Mouse (Mus musculus) heart, embryonic 16.5 days (tissue): ENCODE data around the gene Flt3l. TPM values are rescaled to one million over a fixed set of nuclear protein-coding genes. Genes with fewer than 3 reads are reported as not detected.
"Not testable (repeated sequence)": the region's sequence is repeated elsewhere in the genome, so short reads cannot be mapped to it uniquely, and the experiment has no call there.

ENCODE experiments used
- ATAC-seq: fragments of 200-750 bp; cut with Nextera tagmentation; replicated peaks from 2 replicates; pipeline ENCODE4 v1.8.0; 2017; ENCODE audit warnings: moderate number of reproducible peaks; ENCODE audit not compliant: insufficient read depth, low FRiP score; ENCODE audit errors: extremely low read depth
- H3K27ac ChIP-seq: fragments of 300-500 bp; sonication (generic); 2 replicates; pipeline ENCODE4 v1.5.1; 2014; ENCODE audit warnings: mild to moderate bottlenecking, low read length, control low read depth, moderate library complexity
- H3K27me3 ChIP-seq: fragments of 300-500 bp; sonication (generic); 2 replicates; pipeline ENCODE4 v1.6.1; 2014; ENCODE audit warnings: low read length, mixed read lengths; ENCODE audit not compliant: control insufficient read depth, insufficient read depth
- H3K36me3 ChIP-seq: fragments of 300-500 bp; sonication (generic); 2 replicates; pipeline ENCODE4 v1.6.1; 2014; ENCODE audit not compliant: control insufficient read depth, insufficient read depth
- H3K4me1 ChIP-seq: fragments of 300-500 bp; sonication (generic); 2 replicates; pipeline ENCODE4 v1.6.1; 2014; ENCODE audit warnings: low read length, mixed read lengths; ENCODE audit not compliant: control insufficient read depth, insufficient read depth
- H3K4me2 ChIP-seq: fragments of 300-500 bp; sonication (generic); 2 replicates; pipeline ENCODE4 v1.6.1; 2014; ENCODE audit warnings: low read depth, mild to moderate bottlenecking, control low read depth, low read length
- H3K4me3 ChIP-seq: fragments of 300-500 bp; sonication (generic); 2 replicates; pipeline ENCODE4 v1.5.1; 2014; ENCODE audit warnings: mild to moderate bottlenecking, control low read depth, low read length
- H3K9ac ChIP-seq: fragments of 300-500 bp; sonication (generic); 2 replicates; pipeline ENCODE4 v1.6.1; 2014; ENCODE audit warnings: low read length, control low read depth
- H3K9me3 ChIP-seq: fragments of 300-500 bp; sonication (generic); replicated peaks from 2 replicates; pipeline ENCODE4 v1.6.1; 2016; ENCODE audit warnings: low read length; ENCODE audit not compliant: control insufficient read depth
- WGBS: fragments of 180-500 bp; shearing (Covaris S2); extraction: QIAGEN DNeasy Blood & Tissue Kit; methylation state at CpG from one replicate; pipeline ENCODE4 v1.1.7; 2014; 5-methylcytosine and 5-hydroxymethylcytosine counted together
- polyA plus RNA-seq: library from polyadenylated mRNA; unstranded; fragments of >200 nt; fragmentation: Nextera tagmentation; extraction: Ambion mirVana; gene quantifications from 2 replicates; pipeline ENCODE4 v1.2.1, GENCODE M21; 2015

Flt3l gene
- polyA plus RNA-seq, 1 experiment from 2014 or later: 2.8 TPM

GRCm38 (mm10) chr7:45131850-45132249, 4.4 kb downstream of the Flt3l start:
- peaks cover 3% of the 10 kb centered on the region for H3K36me3 ChIP-seq
- H3K27me3 ChIP-seq: no peaks in the 10 kb centered on the region
- no peak overlapping the region for H3K4me3 ChIP-seq
- H3K4me2 ChIP-seq: no peak overlapping the region
- 58% methylated on average over 11 of the region's 11 CpGs for WGBS
- no peaks in the 10 kb centered on the region for H3K9me3 ChIP-seq
- no peak overlapping the region for H3K27ac ChIP-seq
- no peak for ATAC-seq
- peaks cover 20% of the 10 kb centered on the region for H3K4me1 ChIP-seq
- H3K9ac ChIP-seq: no peak overlapping the region

GRCm38 (mm10) chr7:45129776-45130512, 6.3 kb downstream of the Flt3l start:
- no peak for ATAC-seq
- no peaks in the 10 kb centered on the region for H3K27me3 ChIP-seq
- peak overlapping the region; percentile 53 for H3K4me3 ChIP-seq
- WGBS: 60% methylated on average over 15 of the region's 15 CpGs
- H3K9ac ChIP-seq: peak overlapping the region; percentile 81
- H3K4me2 ChIP-seq: peak overlapping the region; percentile 69
- peaks cover 26% of the 10 kb centered on the region for H3K4me1 ChIP-seq
- H3K9me3 ChIP-seq: no peaks in the 10 kb centered on the region
- H3K36me3 ChIP-seq: peaks cover 22% of the 10 kb centered on the region
- peak overlapping the region; percentile 86 for H3K27ac ChIP-seq

GRCm38 (mm10) chr7:45129318-45129717, 6.9 kb downstream of the Flt3l start:
- ATAC-seq: no peak
- H3K4me1 ChIP-seq: peaks cover 27% of the 10 kb centered on the region
- no peaks in the 10 kb centered on the region for H3K27me3 ChIP-seq
- H3K9ac ChIP-seq: peak overlapping the region; percentile 81
- peak overlapping the region; percentile 69 for H3K4me2 ChIP-seq
- no peaks in the 10 kb centered on the region for H3K9me3 ChIP-seq
- WGBS: 3% methylated on average over 17 of the region's 17 CpGs
- H3K4me3 ChIP-seq: peak overlapping the region; percentile 53
- H3K27ac ChIP-seq: peak overlapping the region; percentile 86
- H3K36me3 ChIP-seq: peaks cover 22% of the 10 kb centered on the region

DNA sequence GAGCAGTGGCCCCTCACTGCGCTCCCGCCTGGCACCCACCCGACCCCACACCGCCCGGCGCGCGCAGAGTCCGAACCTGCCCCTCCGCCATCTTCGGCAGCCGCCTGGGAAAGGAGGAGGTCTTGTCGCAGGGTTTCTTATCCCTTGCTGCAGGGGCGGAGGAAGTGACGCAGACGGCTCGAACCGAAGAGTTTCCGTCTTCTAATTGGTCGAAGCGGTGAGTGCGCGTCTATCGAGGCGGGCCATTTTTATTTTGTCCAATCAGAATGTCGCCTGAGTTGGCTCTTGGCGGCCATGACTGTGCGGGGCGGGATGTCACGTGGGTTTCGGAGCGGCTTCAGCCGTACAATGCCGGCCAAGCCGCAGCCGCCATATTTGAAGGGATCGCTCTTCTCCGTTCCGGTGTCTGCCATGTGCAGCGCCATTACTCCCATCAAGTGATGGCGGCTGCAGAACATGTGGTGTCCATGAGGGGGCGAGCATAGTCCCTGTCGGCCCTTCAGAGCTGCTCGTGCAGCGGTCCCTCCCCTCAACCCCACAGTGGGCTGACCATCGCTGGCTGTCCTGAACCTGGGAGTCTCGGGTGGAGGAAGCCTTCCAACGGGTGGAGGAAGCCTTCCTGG, 7.5 kb downstream of the Flt3l start, which contains the start of gene Rpl13a:
Gene Rpl13a (minus strand): TSS at position 138 of the 623 bp plus-strand sequence.
- WGBS: under 1% methylated on average over 48 of the region's 48 CpGs
- Histone ChIP-seq H3K27me3 (no peaks in the 10 kb centered on the region), H3K36me3 (peaks cover 22% of the 10 kb centered on the region)

DNA sequence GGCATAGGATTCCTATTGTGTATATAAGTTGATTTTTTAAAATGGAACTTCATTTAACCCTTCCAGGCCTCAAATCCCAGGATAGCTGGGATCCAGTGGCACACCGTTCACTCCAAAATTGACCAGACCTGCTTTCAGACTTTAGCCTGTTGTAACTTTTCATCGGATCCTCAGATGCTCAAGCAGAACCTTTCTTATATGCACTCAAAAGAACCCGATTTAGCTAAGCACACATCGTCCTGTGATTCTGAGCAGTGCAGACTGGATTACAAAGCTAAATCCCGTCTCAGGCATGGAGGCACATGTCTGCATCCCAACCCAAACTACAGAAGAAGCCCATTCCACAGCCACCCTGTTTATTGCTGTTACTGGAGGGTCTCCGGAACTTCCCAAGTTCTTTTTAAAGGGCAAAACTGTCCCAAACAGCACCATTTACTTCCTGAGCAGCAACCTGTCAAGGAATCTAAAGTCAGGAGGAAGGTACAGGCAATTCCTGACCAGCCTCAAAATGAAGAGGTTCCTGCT, 8.5 kb downstream of the Flt3l start:
- peak overlapping the region; percentile 86 for H3K4me3 ChIP-seq
- peak overlapping the region; percentile 97 for H3K9ac ChIP-seq
- peak overlapping the region; percentile 78 for H3K4me2 ChIP-seq
- H3K36me3 ChIP-seq: peaks cover 27% of the 10 kb centered on the region
- H3K27me3 ChIP-seq: no peaks in the 10 kb centered on the region
- H3K4me1 ChIP-seq: peaks cover 33% of the 10 kb centered on the region
- ATAC-seq: no peak
- no peaks in the 10 kb centered on the region for H3K9me3 ChIP-seq
- H3K27ac ChIP-seq: peak overlapping the region; percentile 85
- WGBS: under 1% methylated on average over 6 of the region's 6 CpGs

More for the DNA sequence above, 7.5 kb downstream of the Flt3l start, which contains the start of gene Rpl13a:
- Histone ChIP-seq H3K4me3 (peak within 1 kb of the TSS; percentile 86), H3K4me2 (peak within 1 kb of the TSS; percentile 78), H3K4me1 (peaks cover 27% of the 10 kb centered on the region), H3K27ac (peak within 1 kb of the TSS; percentile 86), H3K9ac (peak within 1 kb of the TSS; percentile 97), H3K9me3 (no peaks in the 10 kb centered on the region)
- peak; percentile 92 for ATAC-seq

- Histone ChIP-seq H3K9me3 (no peaks in the 10 kb centered on the region), H3K27ac (peak overlapping the region; percentile 85), H3K4me2 (peak overlapping the region; percentile 78), H3K9ac (peak overlapping the region; percentile 97), H3K4me1 (peaks cover 38% of the 10 kb centered on the region), H3K36me3 (peaks cover 34% of the 10 kb centered on the region), H3K27me3 (no peaks in the 10 kb centered on the region), H3K4me3 (peak overlapping the region; percentile 86)
- ATAC-seq: no peak
- WGBS: 19% methylated on average over 21 of the region's 21 CpGs
Measured at GRCm38 (mm10) chr7:45126844-45127699, 9.2 kb downstream of the Flt3l start.

DNA sequence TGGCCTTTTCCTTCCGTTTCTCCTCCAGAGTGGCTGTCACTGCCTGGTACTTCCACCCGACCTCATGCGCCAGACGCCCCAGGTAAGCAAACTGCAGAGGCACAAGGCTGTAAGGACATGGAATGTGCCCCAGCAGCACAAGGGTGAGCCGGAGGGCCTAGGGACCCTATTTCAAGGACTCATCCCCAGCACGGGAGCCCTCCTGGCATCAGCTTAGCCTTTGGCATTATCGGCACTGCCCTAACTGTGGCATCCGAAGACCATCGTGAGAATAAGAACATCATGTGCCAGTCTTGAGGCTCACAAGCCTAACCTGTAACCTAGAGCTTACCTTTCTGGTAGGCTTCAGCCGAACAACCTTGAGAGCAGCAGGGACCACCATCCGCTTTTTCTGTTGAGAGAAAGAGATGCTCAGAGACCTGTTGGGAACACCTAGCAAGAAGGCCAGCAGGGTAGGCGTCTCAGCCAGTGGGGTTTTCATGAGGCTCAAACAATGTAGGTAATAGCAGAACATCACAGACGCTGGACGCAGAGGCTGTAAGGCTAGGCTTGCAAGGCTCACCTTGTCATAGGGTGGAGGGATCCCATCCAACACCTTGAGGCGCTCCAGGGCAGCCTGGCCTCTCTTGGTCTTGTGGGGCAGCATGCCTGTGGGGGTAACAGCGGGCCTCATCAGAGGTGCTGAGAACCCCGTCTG, 9.9 kb downstream of the Flt3l start:
- peaks cover 45% of the 10 kb centered on the region for H3K4me1 ChIP-seq
- H3K9me3 ChIP-seq: no peaks in the 10 kb centered on the region
- H3K27me3 ChIP-seq: no peaks in the 10 kb centered on the region
- peaks cover 42% of the 10 kb centered on the region for H3K36me3 ChIP-seq
- WGBS: 71% methylated on average over 17 of the region's 17 CpGs
- no peak for ATAC-seq
- peak overlapping the region; percentile 78 for H3K4me2 ChIP-seq
- peak overlapping the region; percentile 85 for H3K27ac ChIP-seq
- H3K9ac ChIP-seq: peak overlapping the region; percentile 97
- H3K4me3 ChIP-seq: peak overlapping the region; percentile 86

- H3K4me2 ChIP-seq, ATAC-seq, H3K4me3 ChIP-seq, H3K9ac ChIP-seq, H3K27me3 ChIP-seq, H3K9me3 ChIP-seq, H3K27ac ChIP-seq: not testable (repeated sequence)
- Histone ChIP-seq H3K36me3 (peaks cover 47% of the 10 kb centered on the region), H3K4me1 (peaks cover 50% of the 10 kb centered on the region)
- WGBS: 80% methylated on average over 5 of the region's 5 CpGs
Measured at GRCm38 (mm10) chr7:45125649-45126048, 10.6 kb downstream of the Flt3l start.
